Mouse (Mus musculus): ENCODE measurements around the gene Slc38a10. TPM values are rescaled to one million over a fixed set of nuclear protein-coding genes. Genes with fewer than 3 reads are reported as not detected.

Gene Slc38a10
- polyA plus RNA-seq, 1 experiment from 2014 or later, result 99.0 TPM

GRCm38 (mm10) chr11:120167921-120168356, 16.8 kb upstream of the Slc38a10 start:
- 55% methylated on average over 12 of the region's 12 CpGs for WGBS

DNA sequence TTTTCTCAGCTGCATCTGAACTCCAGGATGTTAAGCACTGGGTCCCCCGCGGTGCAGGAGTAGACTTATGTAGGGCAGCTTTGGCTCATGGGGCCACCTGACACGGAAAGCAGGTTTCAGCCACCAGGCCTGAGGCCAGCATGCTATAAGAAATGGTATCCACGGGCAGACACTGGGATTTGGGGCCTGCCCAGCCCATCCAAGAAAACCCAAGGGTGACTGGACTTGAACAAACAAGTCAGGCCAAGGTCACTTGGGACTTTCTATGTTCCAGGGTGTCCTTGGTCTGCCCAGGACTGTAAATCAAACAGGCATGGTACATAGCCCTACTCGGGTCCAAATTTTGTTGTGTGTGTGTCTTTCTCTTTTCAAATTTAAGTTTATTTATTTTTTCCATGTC, 15.9 kb upstream of the Slc38a10 start:
- Histone ChIP-seq H3K27me3 (ENCODE audit: insufficient read depth, poor library complexity, severe bottlenecking) (no peaks in the 10 kb centered on the region), H3K36me3 (no peaks in the 10 kb centered on the region), H3K9me3 (no peaks in the 10 kb centered on the region), H3K27ac (peak overlapping the region; percentile 65), H3K4me3 (no peak overlapping the region), H3K4me1 (peaks cover 76% of the 10 kb centered on the region)
- WGBS, result 53% methylated on average over 5 of the region's 5 CpGs
- DNase-seq (ENCODE audit: low spot score), result no peak

More at GRCm38 (mm10) chr11:120167921-120168356, 16.8 kb upstream of the Slc38a10 start:
- no peak for DNase-seq (ENCODE audit: low spot score)
- Histone ChIP-seq H3K4me1 (peaks cover 80% of the 10 kb centered on the region), H3K27ac (peak overlapping the region; percentile 48), H3K27me3 (ENCODE audit: insufficient read depth, poor library complexity, severe bottlenecking) (no peaks in the 10 kb centered on the region), H3K36me3 (no peaks in the 10 kb centered on the region), H3K9me3 (no peaks in the 10 kb centered on the region), H3K4me3 (no peak overlapping the region)

- H3K27me3 ChIP-seq (ENCODE audit: insufficient read depth, poor library complexity, severe bottlenecking), result no peaks in the 10 kb centered on the region
- no peaks in the 10 kb centered on the region for H3K9me3 ChIP-seq
- no peaks in the 10 kb centered on the region for H3K36me3 ChIP-seq
- peak overlapping the region; percentile 90 for H3K27ac ChIP-seq
- peaks cover 75% of the 10 kb centered on the region for H3K4me1 ChIP-seq
- peak overlapping the region; percentile 38 for H3K4me3 ChIP-seq
- 47% methylated on average over 17 of the region's 17 CpGs for WGBS
- no peak for DNase-seq (ENCODE audit: low spot score)
Measured at GRCm38 (mm10) chr11:120164471-120165261, 13.5 kb upstream of the Slc38a10 start.

- peaks cover 75% of the 10 kb centered on the region for H3K4me1 ChIP-seq
- H3K36me3 ChIP-seq, result no peaks in the 10 kb centered on the region
- WGBS, result 59% methylated on average over 5 of the region's 5 CpGs
- peak overlapping the region; percentile 38 for H3K4me3 ChIP-seq
- peak overlapping the region; percentile 90 for H3K27ac ChIP-seq
- no peak for DNase-seq (ENCODE audit: low spot score)
- H3K9me3 ChIP-seq, result no peaks in the 10 kb centered on the region
- H3K27me3 ChIP-seq (ENCODE audit: insufficient read depth, poor library complexity, severe bottlenecking), result no peaks in the 10 kb centered on the region
Measured at GRCm38 (mm10) chr11:120164028-120164427, 12.9 kb upstream of the Slc38a10 start.

DNA sequence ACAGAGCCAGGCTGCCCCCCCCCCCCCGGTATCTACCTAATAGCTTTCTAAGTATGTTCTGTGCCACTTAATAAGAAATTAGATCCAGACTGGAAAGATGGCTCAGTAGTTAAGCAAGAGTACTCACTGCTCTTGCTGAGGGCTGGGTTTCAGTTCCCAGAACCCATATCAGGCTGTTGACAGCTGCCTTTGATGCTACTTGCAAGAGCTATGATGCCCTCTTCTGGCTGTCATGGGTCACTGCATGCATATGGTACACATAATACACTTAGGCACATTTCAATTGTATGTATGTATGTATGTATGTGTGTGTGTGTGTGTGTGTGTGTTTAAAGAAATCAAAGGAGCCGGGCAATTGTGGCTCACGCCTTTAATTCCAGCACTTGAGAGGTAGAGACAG, 12.1 kb upstream of the Slc38a10 start:
- Histone ChIP-seq H3K4me3 (no peak overlapping the region), H3K36me3 (no peaks in the 10 kb centered on the region), H3K4me1 (peaks cover 77% of the 10 kb centered on the region), H3K27ac (no peak overlapping the region), H3K27me3 (ENCODE audit: insufficient read depth, poor library complexity, severe bottlenecking) (no peaks in the 10 kb centered on the region), H3K9me3 (no peaks in the 10 kb centered on the region)
- DNase-seq (ENCODE audit: low spot score), result no peak
- WGBS, result 82% methylated on average over 3 of the region's 3 CpGs

DNA sequence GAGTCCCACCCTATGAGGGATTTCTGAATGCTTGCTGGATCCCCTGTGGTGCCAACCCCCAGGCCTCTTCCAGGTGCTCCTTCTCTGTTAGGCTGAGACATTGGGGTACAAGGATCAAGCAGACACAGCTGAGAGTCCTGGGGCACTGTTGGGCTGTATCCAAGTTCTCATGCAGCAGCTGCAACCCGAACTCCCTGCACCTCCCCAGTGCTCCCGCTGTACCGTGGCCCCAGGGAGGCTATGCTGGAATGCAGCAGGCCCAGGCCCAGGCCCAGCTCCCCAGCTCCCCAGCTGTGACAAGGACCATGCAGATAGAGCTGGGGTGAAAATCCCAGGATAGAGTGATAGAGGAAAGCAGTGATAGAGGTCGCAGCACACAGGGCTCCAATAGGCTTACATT, 10.1 kb upstream of the Slc38a10 start:
- WGBS, result 35% methylated on average over 4 of the region's 4 CpGs
- no peaks in the 10 kb centered on the region for H3K36me3 ChIP-seq
- H3K4me1 ChIP-seq, result peaks cover 69% of the 10 kb centered on the region
- no peaks in the 10 kb centered on the region for H3K27me3 ChIP-seq (ENCODE audit: insufficient read depth, poor library complexity, severe bottlenecking)
- no peak for DNase-seq (ENCODE audit: low spot score)
- no peaks in the 10 kb centered on the region for H3K9me3 ChIP-seq
- peak overlapping the region; percentile 24 for H3K27ac ChIP-seq
- no peak overlapping the region for H3K4me3 ChIP-seq

DNA sequence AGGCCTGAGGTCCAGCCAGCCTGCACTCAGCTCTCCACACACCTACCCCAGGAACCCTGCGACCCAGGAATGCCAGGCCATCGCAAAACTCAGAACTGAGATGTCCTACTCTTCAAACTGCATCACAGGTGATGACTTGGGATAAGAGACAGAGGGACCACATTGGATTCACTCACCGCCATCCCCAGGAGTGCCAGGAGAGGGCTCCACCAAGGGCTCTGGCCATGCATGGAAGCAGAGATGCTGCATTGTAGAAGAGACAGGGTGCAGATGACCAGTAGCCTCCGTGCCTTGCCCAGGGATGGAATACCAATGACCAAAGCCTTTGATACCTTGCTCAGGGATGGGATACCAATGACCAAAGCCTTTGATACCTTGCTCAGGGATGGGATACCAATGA, 9.3 kb upstream of the Slc38a10 start:
- Histone ChIP-seq H3K4me3 (no peak overlapping the region), H3K4me1 (peaks cover 61% of the 10 kb centered on the region), H3K9me3 (no peaks in the 10 kb centered on the region), H3K36me3 (no peaks in the 10 kb centered on the region; the same call in 1 of the 2 replicates), H3K27ac (peak overlapping the region; percentile 80), H3K27me3 (ENCODE audit: insufficient read depth, poor library complexity, severe bottlenecking) (no peaks in the 10 kb centered on the region)
- DNase-seq (ENCODE audit: low spot score), result no peak
- 66% methylated on average over 4 of the region's 4 CpGs for WGBS

DNA sequence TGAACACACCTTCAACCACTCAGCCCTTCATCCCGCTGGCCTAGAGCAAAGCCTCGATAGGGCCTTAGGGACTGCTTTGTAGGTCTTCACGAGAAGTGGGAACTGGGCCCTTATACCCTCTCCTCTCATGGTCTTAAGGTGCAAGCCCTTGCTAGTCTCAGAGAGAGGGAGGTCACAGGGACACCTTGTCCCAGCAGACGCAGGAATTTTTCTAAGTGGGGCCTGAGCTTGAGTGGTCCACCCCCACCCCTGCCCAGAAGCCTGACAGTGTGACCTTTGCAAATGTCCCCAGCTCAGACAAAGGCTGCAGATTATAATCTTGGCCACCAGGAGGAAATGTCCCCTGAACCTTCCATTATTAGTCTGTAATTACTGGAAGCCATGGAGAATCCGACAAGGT, 8.5 kb upstream of the Slc38a10 start:
- H3K4me1 ChIP-seq, result peaks cover 53% of the 10 kb centered on the region
- no peaks in the 10 kb centered on the region; the same call in 1 of the 2 replicates for H3K36me3 ChIP-seq
- H3K9me3 ChIP-seq, result no peaks in the 10 kb centered on the region
- H3K27me3 ChIP-seq (ENCODE audit: insufficient read depth, poor library complexity, severe bottlenecking), result no peaks in the 10 kb centered on the region
- no peak for DNase-seq (ENCODE audit: low spot score)
- 44% methylated on average over 5 of the region's 5 CpGs for WGBS
- H3K27ac ChIP-seq, result peak overlapping the region; percentile 80
- no peak overlapping the region for H3K4me3 ChIP-seq

GRCm38 (mm10) chr11:120158828-120159227, 7.7 kb upstream of the Slc38a10 start:
- H3K4me1 ChIP-seq, result peaks cover 45% of the 10 kb centered on the region
- H3K9me3 ChIP-seq, result no peaks in the 10 kb centered on the region
- no peak for DNase-seq (ENCODE audit: low spot score)
- 16% methylated on average over 5 of the region's 5 CpGs for WGBS
- H3K27me3 ChIP-seq (ENCODE audit: insufficient read depth, poor library complexity, severe bottlenecking), result no peaks in the 10 kb centered on the region
- peak overlapping the region; percentile 3; the same call in 1 of the 2 replicates for H3K4me3 ChIP-seq
- peak overlapping the region; percentile 80 for H3K27ac ChIP-seq
- H3K36me3 ChIP-seq, result peaks cover 2% of the 10 kb centered on the region; the same call in 1 of the 2 replicates

- H3K27me3 ChIP-seq (ENCODE audit: insufficient read depth, poor library complexity, severe bottlenecking), result no peaks in the 10 kb centered on the region
- peaks cover 43% of the 10 kb centered on the region for H3K4me1 ChIP-seq
- peak overlapping the region; percentile 81 for H3K4me3 ChIP-seq
- DNase-seq (ENCODE audit: low spot score), result no peak
- no peaks in the 10 kb centered on the region for H3K9me3 ChIP-seq
- H3K36me3 ChIP-seq, result peaks cover 13% of the 10 kb centered on the region
- WGBS, result under 1% methylated on average over 44 of the region's 44 CpGs
- peak overlapping the region; percentile 91 for H3K27ac ChIP-seq
Measured at GRCm38 (mm10) chr11:120150440-120151112, 570 bp downstream of the Slc38a10 start.

DNA sequence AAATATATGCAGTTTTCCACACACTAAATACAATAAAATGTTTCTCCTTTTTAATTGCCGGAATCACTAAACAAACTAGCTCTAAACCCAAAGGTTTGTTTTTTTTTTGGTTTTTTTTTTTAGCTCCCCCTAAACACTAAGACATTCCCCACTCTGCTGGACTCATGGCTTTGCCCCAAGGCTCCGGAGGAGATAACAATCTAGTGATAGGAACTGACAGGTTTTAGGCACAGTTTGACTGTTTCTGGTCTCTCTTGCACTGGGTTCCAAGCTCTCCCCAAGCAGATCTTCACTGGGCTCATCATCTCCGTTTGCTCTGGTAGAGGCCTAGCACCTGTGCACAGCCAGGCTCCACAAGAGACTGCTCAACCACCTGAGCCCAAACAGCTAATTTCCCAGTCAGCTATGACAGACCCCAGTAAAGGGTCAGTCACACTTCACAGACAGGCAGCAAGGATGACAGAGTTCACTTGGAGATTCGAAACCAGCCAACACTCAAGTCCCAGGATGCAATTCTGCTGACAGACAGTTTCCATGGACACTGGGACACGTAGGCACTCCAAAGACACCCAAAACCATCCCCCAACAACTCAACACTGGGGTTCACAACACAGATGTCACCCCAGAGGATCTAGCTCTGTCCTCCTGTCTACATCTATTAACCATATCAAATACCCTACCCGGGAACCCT, 1.5 kb downstream of the Slc38a10 start:
- Histone ChIP-seq H3K9me3 (no peaks in the 10 kb centered on the region), H3K4me3 (peak overlapping the region; percentile 81), H3K36me3 (peaks cover 16% of the 10 kb centered on the region), H3K27ac (peak overlapping the region; percentile 91), H3K4me1 (peaks cover 51% of the 10 kb centered on the region), H3K27me3 (ENCODE audit: insufficient read depth, poor library complexity, severe bottlenecking) (no peaks in the 10 kb centered on the region)
- no peak for DNase-seq (ENCODE audit: low spot score)
- 31% methylated on average over 6 of the region's 6 CpGs for WGBS

DNA sequence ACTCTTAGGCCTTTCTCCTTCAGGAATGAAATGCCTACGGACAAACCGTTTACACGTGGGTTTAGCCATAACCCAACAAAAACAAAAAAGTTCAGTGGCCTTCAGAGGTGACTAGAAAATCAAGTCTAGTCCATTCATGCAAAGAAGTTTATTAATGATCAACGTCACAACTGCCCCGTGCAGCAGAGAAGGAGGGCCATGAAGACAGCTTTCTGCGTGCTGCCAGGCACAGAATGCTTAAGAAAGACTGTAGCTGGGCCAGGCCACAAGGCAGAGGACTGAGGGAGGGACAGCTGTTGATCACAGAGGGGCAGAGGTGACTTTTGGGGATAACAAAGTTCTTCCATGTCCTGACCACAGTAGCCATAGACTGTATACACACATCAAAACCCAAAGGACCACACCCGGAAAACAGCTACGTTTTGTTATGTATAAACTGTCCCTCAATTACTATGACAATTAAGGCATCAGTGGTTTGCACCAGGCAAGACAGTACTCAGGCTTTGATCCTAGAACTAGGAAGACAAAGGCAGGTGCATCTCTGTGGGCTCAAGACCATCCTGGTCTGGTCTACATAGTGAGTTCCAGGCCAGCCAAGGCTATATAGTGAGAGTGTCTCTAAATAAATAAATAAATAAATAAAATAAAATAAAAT, 2.8 kb downstream of the Slc38a10 start:
- Histone ChIP-seq H3K27me3 (ENCODE audit: insufficient read depth, poor library complexity, severe bottlenecking) (no peaks in the 10 kb centered on the region), H3K9me3 (no peaks in the 10 kb centered on the region), H3K4me3 (no peak overlapping the region), H3K4me1 (peaks cover 64% of the 10 kb centered on the region), H3K36me3 (peaks cover 20% of the 10 kb centered on the region), H3K27ac (no peak overlapping the region)
- WGBS, result 91% methylated on average over 8 of the region's 8 CpGs
- DNase-seq (ENCODE audit: low spot score), result no peak

Measured in heart, embryonic 10.5 days (tissue).